Mouse (Mus musculus) intestine, postnatal 0 days (tissue): ENCODE data around the gene Cyp2b23. TPM values are rescaled to one million over a fixed set of nuclear protein-coding genes. Genes with fewer than 3 reads are reported as not detected.
"Not testable (repeated sequence)": the region's sequence is repeated elsewhere in the genome, so short reads cannot be mapped to it uniquely, and the experiment has no call there.

Experiments
- ATAC-seq: fragments of 200-750 bp; cut with Nextera tagmentation; 2 replicates; pipeline ENCODE4 v1.8.0; 2017; ENCODE audit warnings: mild to moderate bottlenecking, moderate TSS enrichment, moderate library complexity
- H3K27ac ChIP-seq: fragments of 300-500 bp; sonication (generic); 2 replicates; pipeline ENCODE4 v1.5.1; 2014; ENCODE audit warnings: mild to moderate bottlenecking, low read depth, low read length, moderate library complexity
- H3K27me3 ChIP-seq: fragments of 300-500 bp; sonication (generic); replicated peaks from 2 replicates; pipeline ENCODE4 v1.6.1; 2014; ENCODE audit warnings: low read length, mixed read lengths; ENCODE audit not compliant: control insufficient read depth, insufficient read depth
- H3K36me3 ChIP-seq: fragments of 300-500 bp; sonication (generic); 2 replicates; pipeline ENCODE4 v1.6.1; 2014; ENCODE audit warnings: mild to moderate bottlenecking, moderate library complexity; ENCODE audit not compliant: control insufficient read depth, insufficient read depth
- H3K4me1 ChIP-seq: fragments of 300-500 bp; sonication (generic); replicated peaks from 2 replicates; pipeline ENCODE4 v1.6.1; 2014; ENCODE audit warnings: antibody characterized with exemption, low read length, mixed read lengths; ENCODE audit not compliant: control insufficient read depth, insufficient read depth
- H3K4me2 ChIP-seq: fragments of 300-500 bp; sonication (generic); replicated peaks from 2 replicates; pipeline ENCODE4 v1.6.1; 2014; ENCODE audit warnings: low read depth, mild to moderate bottlenecking, moderate library complexity
- H3K4me3 ChIP-seq: fragments of 300-500 bp; sonication (generic); 2 replicates; pipeline ENCODE4 v1.5.1; 2014; ENCODE audit warnings: low read depth, low read length
- H3K9ac ChIP-seq: fragments of 300-500 bp; sonication (generic); 2 replicates; pipeline ENCODE4 v1.6.1; 2014; ENCODE audit warnings: mild to moderate bottlenecking, low read depth, low read length
- H3K9me3 ChIP-seq: fragments of 300-500 bp; sonication (generic); 2 replicates; pipeline ENCODE4 v1.6.1; 2016; ENCODE audit warnings: mixed run types; ENCODE audit not compliant: control insufficient read depth
- CTCF ChIP-seq: sonication (generic); IDR thresholded peaks from 2 replicates; pipeline ENCODE4 v1.5.1; 2016; ENCODE audit warnings: low read depth, mild to moderate bottlenecking, control low read depth, antibody characterized with exemption, moderate library complexity
- WGBS: fragments of 180-500 bp; shearing (Covaris S2); extraction: QIAGEN DNeasy Blood & Tissue Kit; methylation state at CpG from one replicate; pipeline ENCODE4 v1.1.7; 2014; 5-methylcytosine and 5-hydroxymethylcytosine counted together
- polyA plus RNA-seq: library from polyadenylated mRNA; unstranded; fragments of >200 nt; fragmentation: Nextera tagmentation; extraction: Ambion mirVana; gene quantifications from 2 replicates; pipeline ENCODE4 v1.2.1, GENCODE M21; 2015

Gene Cyp2b23
- polyA plus RNA-seq, 1 experiment from 2014 or later = not detected

- H3K36me3 ChIP-seq = no peaks in the 10 kb centered on the region
- no peaks in the 10 kb centered on the region; the same call in 1 of the 2 replicates for H3K9me3 ChIP-seq
- no peak for ATAC-seq
- H3K4me3 ChIP-seq = no peak overlapping the region
- H3K27ac ChIP-seq = no peak overlapping the region
- H3K9ac ChIP-seq = no peak overlapping the region
- no peaks in the 10 kb centered on the region for H3K27me3 ChIP-seq
- H3K4me1 ChIP-seq = no peaks in the 10 kb centered on the region
- 88% methylated on average over 5 of the region's 5 CpGs for WGBS
- no peak overlapping the region for H3K4me2 ChIP-seq
- no peak for TF ChIP-seq CTCF
Measured at GRCm38 (mm10) chr7:26666011-26666410, 20.2 kb downstream of the Cyp2b23 start.

- not testable (repeated sequence) for H3K4me2 ChIP-seq, H3K9me3 ChIP-seq, H3K9ac ChIP-seq, H3K4me1 ChIP-seq, H3K4me3 ChIP-seq, H3K36me3 ChIP-seq, H3K27me3 ChIP-seq, H3K27ac ChIP-seq, ATAC-seq
- WGBS = 73% methylated on average over 1 of the region's 1 CpGs
Measured at GRCm38 (mm10) chr7:26618364-26618763, 67.9 kb downstream of the Cyp2b23 start, which contains the start of gene Vmn1r185. Gene Vmn1r185 (minus strand): TSS chr7:26618464.

Other genes with a start within 250 kb of the Cyp2b23 start
- gene Nlrp9a, start 151.4 kb downstream of the Cyp2b23 start, polyA plus RNA-seq = not detected in 2 replicates
- gene Vmn1r185, start 68.0 kb downstream of the Cyp2b23 start, polyA plus RNA-seq = not detected in 2 replicates
- not detected in 2 replicates for gene Cyp2b19, start 70.7 kb upstream of the Cyp2b23 start, polyA plus RNA-seq
- gene Cyp2g1, start 122.5 kb upstream of the Cyp2b23 start, polyA plus RNA-seq = not detected in 2 replicates
- gene Cyp2a5, start 148.9 kb upstream of the Cyp2b23 start, polyA plus RNA-seq = not detected in 2 replicates